Mouse (Mus musculus): ENCODE results near the gene Rassf5. TPM values are rescaled to one million over a fixed set of nuclear protein-coding genes. Genes with fewer than 3 reads are reported as not detected.

The Rassf5 gene
- polyA plus RNA-seq, 1 experiment: 9.8 TPM

DNA sequence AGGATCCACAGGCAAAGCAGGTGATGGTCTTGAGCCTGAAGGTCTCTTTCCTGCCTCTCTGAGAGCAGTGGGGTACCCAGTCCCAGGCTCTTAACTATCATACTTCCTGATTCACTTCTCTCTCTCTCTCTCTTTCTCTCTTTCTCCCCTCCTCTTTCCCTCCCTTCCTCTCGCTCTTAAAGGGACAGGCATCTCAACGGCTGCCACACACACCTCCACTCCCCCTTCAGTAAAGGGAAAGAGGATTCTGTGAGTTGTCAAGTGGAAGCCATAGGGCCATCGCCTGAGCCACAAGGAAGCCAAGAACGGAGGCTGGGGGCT, 34.4 kb upstream of the Rassf5 start, which contains the start of gene Ikbke:
TSS of gene Ikbke (minus strand) at position 151 of the 321 bp plus-strand sequence.
- H3K4me2 ChIP-seq (ENCODE audit: low read depth): peak within 1 kb of the TSS; percentile 64
- TF ChIP-seq CEBPB (IDR thresholded peaks at IDR 0.05; ENCODE audit: insufficient read depth, poor library complexity, severe bottlenecking) (no peak), POLR2AphosphoS2 (IDR thresholded peaks at IDR 0.05; ENCODE audit: insufficient read length, low read depth) (no peak), MAX (IDR thresholded peaks at IDR 0.05; ENCODE audit: low read depth) (no peak), TCF12 (IDR thresholded peaks at IDR 0.05; ENCODE audit: insufficient read depth, poor library complexity, severe bottlenecking) (no peak), MYOD1 (IDR thresholded peaks at IDR 0.05; ENCODE audit: control insufficient read depth in 1 of 3, insufficient read length in 2 of 3, low read depth in 2 of 3) (no peak), E2F4 (IDR thresholded peaks at IDR 0.05; ENCODE audit: insufficient read depth) (no peak), POLR2A (IDR thresholded peaks at IDR 0.05; ENCODE audit: insufficient read length, low read depth) (no peak), TCF3 (IDR thresholded peaks at IDR 0.05; ENCODE audit: insufficient read length, low read depth) (no peak), SRF (IDR thresholded peaks at IDR 0.05; ENCODE audit: control insufficient read depth, insufficient read length, low read depth) (no peak), REST (IDR thresholded peaks at IDR 0.05; ENCODE audit: insufficient read depth, insufficient read length) (no peak), USF1 (IDR thresholded peaks at IDR 0.05; ENCODE audit: low read depth) (no peak), MYOG (IDR thresholded peaks at IDR 0.05; ENCODE audit: control insufficient read depth in 1 of 3, insufficient read depth in 1 of 3, insufficient read length in 2 of 3, low read depth in 2 of 3) (no peak)
- no peaks in the 10 kb centered on the region for H3K79me2 ChIP-seq (ENCODE audit: control insufficient read depth, insufficient read depth)
- no peaks in the 10 kb centered on the region for H3K36me3 ChIP-seq (ENCODE audit: control insufficient read depth, insufficient read depth)
- H3K4me3 ChIP-seq: peak within 1 kb of the TSS; percentile 27
- no peak within 1 kb of the TSS for H3ac ChIP-seq (ENCODE audit: control insufficient read depth, insufficient read length)
- H3K27me3 ChIP-seq (ENCODE audit: control insufficient read depth, insufficient read depth, insufficient read length): no peaks in the 10 kb centered on the region

DNA sequence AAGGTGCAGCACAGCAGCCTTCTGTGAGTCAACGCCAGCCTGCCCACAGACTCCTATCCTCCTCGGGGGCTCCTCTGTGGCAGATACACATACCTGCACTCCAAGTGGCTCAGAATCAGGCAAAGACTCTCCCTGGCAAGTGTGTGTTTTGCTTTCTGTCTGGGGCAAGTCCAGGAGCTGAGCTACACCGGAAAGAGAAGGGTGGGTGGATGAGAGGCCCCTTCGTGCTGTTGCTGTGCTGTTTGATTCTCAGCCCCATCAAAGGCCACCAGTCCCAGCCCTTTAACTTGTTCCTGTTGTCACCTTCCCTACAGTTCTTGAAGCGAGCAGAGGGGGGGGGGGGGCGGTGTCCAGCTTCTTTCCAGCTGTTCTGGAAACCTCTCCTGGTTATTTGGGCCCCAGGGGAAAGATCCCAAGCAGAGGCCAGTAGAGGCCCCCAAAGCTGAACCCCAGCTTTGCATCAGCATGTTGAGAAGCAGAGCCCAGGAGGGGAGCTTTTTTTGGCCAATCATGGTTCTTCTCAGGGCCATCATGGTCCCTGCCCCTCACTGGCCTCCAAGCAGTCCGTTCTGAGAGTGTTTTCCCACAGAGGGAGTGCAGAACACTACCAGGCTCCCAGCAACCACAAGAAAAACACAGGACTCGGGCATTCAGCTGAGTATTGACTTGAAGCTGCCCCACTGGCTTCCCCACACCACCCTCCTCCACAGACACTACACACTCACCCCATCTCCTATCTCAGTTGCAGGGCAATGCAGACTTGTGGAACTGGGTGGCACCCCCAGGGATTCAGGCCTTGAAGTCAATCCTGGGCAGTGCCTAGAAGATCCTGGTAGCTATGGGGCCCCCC, 33.8 kb upstream of the Rassf5 start:
- no peak overlapping the region for H3ac ChIP-seq (ENCODE audit: control insufficient read depth, insufficient read length)
- H3K36me3 ChIP-seq (ENCODE audit: control insufficient read depth, insufficient read depth): no peaks in the 10 kb centered on the region
- H3K4me2 ChIP-seq (ENCODE audit: low read depth): peak overlapping the region; percentile 64
- no peaks in the 10 kb centered on the region for H3K27me3 ChIP-seq (ENCODE audit: control insufficient read depth, insufficient read depth, insufficient read length)
- peak overlapping the region; percentile 27 for H3K4me3 ChIP-seq
- TF ChIP-seq REST (IDR thresholded peaks at IDR 0.05; ENCODE audit: insufficient read depth, insufficient read length): no peak
- no peak for TF ChIP-seq USF1 (IDR thresholded peaks at IDR 0.05; ENCODE audit: low read depth)
- no peak for TF ChIP-seq MYOG (IDR thresholded peaks at IDR 0.05; ENCODE audit: control insufficient read depth in 1 of 3, insufficient read depth in 1 of 3, insufficient read length in 2 of 3, low read depth in 2 of 3)
- TF ChIP-seq TCF3 (IDR thresholded peaks at IDR 0.05; ENCODE audit: insufficient read length, low read depth): no peak
- no peak for TF ChIP-seq POLR2A (IDR thresholded peaks at IDR 0.05; ENCODE audit: insufficient read length, low read depth)
- no peaks in the 10 kb centered on the region for H3K79me2 ChIP-seq (ENCODE audit: control insufficient read depth, insufficient read depth)

DNA sequence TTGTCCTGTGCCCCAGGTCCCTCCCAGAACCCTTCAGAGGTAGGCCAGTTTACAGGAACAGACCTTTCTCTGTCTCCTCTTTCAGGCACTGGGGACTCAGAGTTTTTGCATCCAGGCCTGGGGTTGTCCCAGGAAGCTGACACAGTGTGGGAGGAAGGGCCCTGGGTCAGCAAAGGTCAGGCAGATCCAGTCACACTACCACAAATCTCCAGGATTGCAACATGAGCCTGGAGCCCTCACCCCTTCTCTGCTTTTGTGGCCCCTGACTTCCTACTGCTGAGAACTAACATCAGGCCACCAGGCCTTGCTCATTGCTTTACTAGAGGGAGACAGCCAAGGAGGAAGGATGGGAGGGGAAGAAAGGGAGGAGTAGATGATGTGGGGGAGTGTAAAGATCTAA, 31.8 kb upstream of the Rassf5 start:
- no peaks in the 10 kb centered on the region for H3K36me3 ChIP-seq (ENCODE audit: control insufficient read depth, insufficient read depth)
- TF ChIP-seq TCF3 (IDR thresholded peaks at IDR 0.05; ENCODE audit: insufficient read length, low read depth) (no peak), E2F4 (IDR thresholded peaks at IDR 0.05; ENCODE audit: insufficient read depth) (no peak), POLR2AphosphoS2 (IDR thresholded peaks at IDR 0.05; ENCODE audit: insufficient read length, low read depth) (no peak)
- H3K27me3 ChIP-seq (ENCODE audit: control insufficient read depth, insufficient read depth, insufficient read length): no peaks in the 10 kb centered on the region
- H3K4me2 ChIP-seq (ENCODE audit: low read depth): no peak overlapping the region
- no peaks in the 10 kb centered on the region for H3K79me2 ChIP-seq (ENCODE audit: control insufficient read depth, insufficient read depth)
- no peak overlapping the region for H3ac ChIP-seq (ENCODE audit: control insufficient read depth, insufficient read length)
- no peak overlapping the region for H3K4me3 ChIP-seq

DNA sequence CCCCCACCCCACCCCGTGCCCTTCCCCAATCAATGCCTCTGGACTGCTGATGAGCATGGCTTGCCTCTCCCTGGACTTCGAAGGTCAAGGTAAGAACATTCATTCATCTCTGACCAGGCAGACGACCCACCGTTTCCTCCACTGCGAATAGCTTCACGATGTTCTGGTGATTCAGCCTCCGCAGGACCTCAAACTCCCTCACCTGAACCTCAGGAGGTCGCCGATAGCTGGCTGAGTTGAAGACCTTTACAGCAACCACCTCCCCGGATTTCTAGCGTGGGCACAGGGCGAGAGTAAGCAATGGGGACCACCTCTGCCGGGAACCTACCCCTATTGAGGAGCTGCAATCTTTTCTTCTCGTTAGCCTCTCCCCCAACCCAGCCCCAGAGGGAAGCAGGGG, 30.5 kb upstream of the Rassf5 start:
- H3K27me3 ChIP-seq (ENCODE audit: control insufficient read depth, insufficient read depth, insufficient read length): no peaks in the 10 kb centered on the region
- TF ChIP-seq E2F4 (IDR thresholded peaks at IDR 0.05; ENCODE audit: insufficient read depth): no peak
- no peak for TF ChIP-seq MYOG (IDR thresholded peaks at IDR 0.05; ENCODE audit: control insufficient read depth in 1 of 3, insufficient read depth in 1 of 3, insufficient read length in 2 of 3, low read depth in 2 of 3)
- no peak for TF ChIP-seq SRF (IDR thresholded peaks at IDR 0.05; ENCODE audit: control insufficient read depth, insufficient read length, low read depth)
- H3K4me3 ChIP-seq: no peak overlapping the region
- H3K79me2 ChIP-seq (ENCODE audit: control insufficient read depth, insufficient read depth): no peaks in the 10 kb centered on the region
- H3ac ChIP-seq (ENCODE audit: control insufficient read depth, insufficient read length): no peak overlapping the region
- H3K36me3 ChIP-seq (ENCODE audit: control insufficient read depth, insufficient read depth): no peaks in the 10 kb centered on the region
- no peak overlapping the region for H3K4me2 ChIP-seq (ENCODE audit: low read depth)

DNA sequence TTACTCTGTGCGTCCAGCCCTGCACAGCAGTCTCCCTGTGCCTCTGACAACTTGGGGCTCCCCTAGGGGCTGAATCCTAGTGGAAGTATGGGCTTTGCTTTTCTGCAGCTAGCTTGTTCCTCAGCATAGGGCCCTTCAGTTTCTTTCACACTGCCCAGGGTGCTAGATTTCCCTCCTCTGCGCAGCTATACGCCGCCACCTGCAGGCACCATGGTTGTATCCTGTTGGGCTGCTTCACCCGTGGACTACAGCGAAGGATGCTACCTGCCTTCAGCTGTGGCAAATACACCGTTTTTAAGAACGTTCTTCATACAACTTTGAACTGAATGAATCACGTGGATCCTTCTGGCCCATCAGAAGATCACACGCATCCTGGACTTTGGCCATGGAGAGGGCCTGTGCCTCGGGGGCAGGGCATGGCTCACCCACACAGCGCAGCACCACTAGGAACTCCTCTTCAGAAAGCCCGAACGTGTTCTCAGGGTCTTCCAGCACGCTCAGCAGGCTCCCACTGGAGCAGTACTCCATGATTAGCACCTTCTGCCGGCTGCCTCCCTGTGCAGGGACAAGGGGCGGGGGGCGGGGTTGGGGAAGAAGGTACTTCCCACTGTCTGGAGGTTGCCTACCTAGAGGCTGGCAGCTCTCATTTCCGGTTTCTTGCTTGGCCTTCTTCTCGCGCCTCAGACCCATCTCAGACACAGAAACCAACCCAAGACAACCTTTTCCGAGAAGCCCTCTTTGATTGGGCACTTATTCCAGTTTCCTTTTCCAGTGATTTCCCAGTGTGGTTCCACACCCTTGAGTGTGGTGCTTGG, 29.9 kb upstream of the Rassf5 start:
- Histone ChIP-seq H3K4me3 (no peak overlapping the region), H3K36me3 (ENCODE audit: control insufficient read depth, insufficient read depth) (no peaks in the 10 kb centered on the region)
- TF ChIP-seq POLR2A (IDR thresholded peaks at IDR 0.05; ENCODE audit: insufficient read length, low read depth): no peak

More for the DNA sequence above, 29.9 kb upstream of the Rassf5 start:
- H3K4me2 ChIP-seq (ENCODE audit: low read depth): no peak overlapping the region
- H3K27me3 ChIP-seq (ENCODE audit: control insufficient read depth, insufficient read depth, insufficient read length): no peaks in the 10 kb centered on the region
- H3K79me2 ChIP-seq (ENCODE audit: control insufficient read depth, insufficient read depth): no peaks in the 10 kb centered on the region
- H3ac ChIP-seq (ENCODE audit: control insufficient read depth, insufficient read length): no peak overlapping the region
